Mouse (Mus musculus) testis, adult 2 months (tissue): ENCODE results near the gene Plxdc1. TPM values are rescaled to one million over a fixed set of nuclear protein-coding genes. Genes with fewer than 3 reads are reported as not detected.
A peak's percentile ranks its signal among the peaks of the same experiment; 100 is the strongest.

Source experiments
- H3K27ac ChIP-seq: fragments of 200-500 bp; 2 replicates; pipeline ENCODE4 v1.5.1; 2012; ENCODE audit warnings: low read depth, low read length; ENCODE audit not compliant: control insufficient read depth, insufficient read depth
- H3K27me3 ChIP-seq: fragments of 200-500 bp; 2 replicates; pipeline ENCODE4 v1.6.1; 2012; ENCODE audit warnings: mild to moderate bottlenecking, low read length, moderate library complexity; ENCODE audit not compliant: control insufficient read depth, insufficient read depth
- H3K36me3 ChIP-seq: fragments of 200-500 bp; 2 replicates; pipeline ENCODE4 v1.6.1; 2012; ENCODE audit warnings: mild to moderate bottlenecking, low read length; ENCODE audit not compliant: control insufficient read depth, insufficient read depth
- H3K4me1 ChIP-seq: fragments of 200-500 bp; 2 replicates; pipeline ENCODE4 v1.6.1; 2012; ENCODE audit warnings: low read length; ENCODE audit not compliant: control insufficient read depth, insufficient read depth
- H3K4me3 ChIP-seq: fragments of 200-500 bp; 2 replicates; pipeline ENCODE4 v1.5.1; 2012; ENCODE audit warnings: low read depth, mild to moderate bottlenecking, low read length, moderate library complexity, mixed read lengths; ENCODE audit not compliant: control insufficient read depth
- CTCF ChIP-seq: fragments of 200-500 bp; IDR thresholded peaks from 2 replicates; pipeline ENCODE4 v1.5.1; 2012; ENCODE audit warnings: low read depth, mild to moderate bottlenecking, inconsistent platforms, low read length, moderate library complexity; ENCODE audit not compliant: control insufficient read depth, insufficient read depth, insufficient replicate concordance
- POLR2A ChIP-seq: fragments of 200-500 bp; IDR thresholded peaks from 2 replicates; pipeline ENCODE4 v1.6.1; 2012; ENCODE audit warnings: low read depth, mild to moderate bottlenecking, inconsistent platforms, low read length, moderate library complexity; ENCODE audit not compliant: control insufficient read depth
- polyA plus RNA-seq: library from polyadenylated mRNA; depleted of rRNA; stranded (reverse); fragments of >200 nt; gene quantifications from 2 replicates; pipeline ENCODE4 v1.2.3, GENCODE M21; 2012

Gene Plxdc1
- polyA plus RNA-seq, 1 experiment: 64.4 TPM

- no peaks in the 10 kb centered on the region for H3K36me3 ChIP-seq
- no peaks in the 10 kb centered on the region for H3K27me3 ChIP-seq
- no peak overlapping the region for H3K27ac ChIP-seq
- TF ChIP-seq POLR2A (no peak), CTCF (no peak)
- no peak overlapping the region for H3K4me3 ChIP-seq
- H3K4me1 ChIP-seq: peaks cover 3% of the 10 kb centered on the region
These were observed 26.6 kb upstream of the Plxdc1 start for GRCm38 (mm10) chr11:98012831-98013230.

- TF ChIP-seq POLR2A: no peak
- TF ChIP-seq CTCF: no peak
- Histone ChIP-seq H3K4me3 (no peak overlapping the region), H3K4me1 (peaks cover 3% of the 10 kb centered on the region), H3K27ac (no peak overlapping the region), H3K27me3 (no peaks in the 10 kb centered on the region), H3K36me3 (no peaks in the 10 kb centered on the region)
These were observed 25.5 kb upstream of the Plxdc1 start for GRCm38 (mm10) chr11:98011716-98012115.

GRCm38 (mm10) chr11:98008087-98008486 lies 21.8 kb upstream of the Plxdc1 start:
- H3K4me3 ChIP-seq: no peak overlapping the region
- no peaks in the 10 kb centered on the region for H3K36me3 ChIP-seq
- H3K27ac ChIP-seq: no peak overlapping the region
- TF ChIP-seq CTCF (no peak), POLR2A (no peak)
- no peaks in the 10 kb centered on the region for H3K27me3 ChIP-seq
- H3K4me1 ChIP-seq: peaks cover 9% of the 10 kb centered on the region

GRCm38 (mm10) chr11:98005686-98006085 lies 19.4 kb upstream of the Plxdc1 start:
- Histone ChIP-seq H3K36me3 (no peaks in the 10 kb centered on the region), H3K4me3 (no peak overlapping the region), H3K4me1 (peaks cover 15% of the 10 kb centered on the region), H3K27me3 (no peaks in the 10 kb centered on the region), H3K27ac (no peak overlapping the region)
- TF ChIP-seq POLR2A (no peak), CTCF (0 out of 2 replicates have a peak, but pooled peaks have one; percentile 3)

GRCm38 (mm10) chr11:98005076-98005475 lies 18.8 kb upstream of the Plxdc1 start:
- Histone ChIP-seq H3K36me3 (no peaks in the 10 kb centered on the region), H3K4me3 (peak overlapping the region; percentile 12), H3K27me3 (no peaks in the 10 kb centered on the region), H3K4me1 (peaks cover 20% of the 10 kb centered on the region), H3K27ac (no peak overlapping the region)
- TF ChIP-seq CTCF (no peak), POLR2A (no peak)

GRCm38 (mm10) chr11:98004161-98004560 lies 17.9 kb upstream of the Plxdc1 start:
- Histone ChIP-seq H3K4me3 (no peak overlapping the region), H3K27ac (no peak overlapping the region), H3K27me3 (no peaks in the 10 kb centered on the region), H3K4me1 (peaks cover 20% of the 10 kb centered on the region), H3K36me3 (no peaks in the 10 kb centered on the region)
- TF ChIP-seq CTCF (no peak), POLR2A (no peak)

- Histone ChIP-seq H3K4me3 (peak overlapping the region; percentile 49; the same call in 1 of the 2 replicates), H3K27me3 (no peaks in the 10 kb centered on the region), H3K27ac (no peak overlapping the region), H3K4me1 (peaks cover 20% of the 10 kb centered on the region), H3K36me3 (no peaks in the 10 kb centered on the region)
- TF ChIP-seq CTCF (no peak), POLR2A (no peak)
These were observed 17.0 kb upstream of the Plxdc1 start for GRCm38 (mm10) chr11:98003171-98003671.
